Mouse (Mus musculus) thymus, postnatal 14 days (tissue): Measurements from ENCODE around the gene Gck.

Experiments
- DNase-seq: peaks from one replicate; pipeline ENCODE4 v3.0.0; 2021

The Gck gene

DNA sequence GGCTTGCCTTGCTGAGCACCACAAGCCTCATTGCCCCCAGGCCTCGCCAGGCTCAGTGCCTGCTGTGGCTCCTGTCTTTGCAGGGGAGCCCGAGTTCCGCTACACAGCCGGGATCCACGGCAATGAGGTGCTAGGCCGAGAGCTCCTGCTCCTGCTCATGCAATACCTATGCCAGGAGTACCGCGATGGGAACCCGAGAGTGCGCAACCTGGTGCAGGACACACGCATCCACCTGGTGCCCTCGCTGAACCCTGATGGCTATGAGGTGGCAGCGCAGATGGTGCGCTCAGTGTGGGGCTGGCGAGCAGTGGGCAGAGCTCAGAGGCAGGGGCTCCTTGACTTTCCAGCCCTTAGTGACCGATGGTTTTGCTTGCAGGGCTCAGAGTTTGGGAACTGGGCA lies 80.5 kb downstream of the Gck start:
- no peak for DNase-seq

DNA sequence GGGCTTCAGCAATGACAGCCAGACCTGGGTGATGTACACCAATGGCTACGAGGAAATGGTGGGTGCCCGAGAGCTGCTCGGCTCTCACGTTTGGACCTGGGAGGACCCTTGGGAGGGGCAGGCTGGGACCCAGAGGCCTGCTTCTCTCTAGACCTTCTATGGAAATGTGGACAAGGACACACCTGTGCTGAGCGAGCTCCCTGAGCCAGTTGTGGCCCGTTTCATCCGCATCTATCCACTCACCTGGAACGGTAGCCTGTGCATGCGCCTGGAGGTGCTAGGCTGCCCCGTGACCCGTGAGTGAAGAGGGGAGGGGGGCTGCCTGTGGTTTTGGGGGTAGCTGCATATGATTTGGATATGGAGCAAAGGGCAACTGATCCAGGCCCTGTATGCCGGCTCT lies 81.6 kb downstream of the Gck start:
- no peak for DNase-seq

DNA sequence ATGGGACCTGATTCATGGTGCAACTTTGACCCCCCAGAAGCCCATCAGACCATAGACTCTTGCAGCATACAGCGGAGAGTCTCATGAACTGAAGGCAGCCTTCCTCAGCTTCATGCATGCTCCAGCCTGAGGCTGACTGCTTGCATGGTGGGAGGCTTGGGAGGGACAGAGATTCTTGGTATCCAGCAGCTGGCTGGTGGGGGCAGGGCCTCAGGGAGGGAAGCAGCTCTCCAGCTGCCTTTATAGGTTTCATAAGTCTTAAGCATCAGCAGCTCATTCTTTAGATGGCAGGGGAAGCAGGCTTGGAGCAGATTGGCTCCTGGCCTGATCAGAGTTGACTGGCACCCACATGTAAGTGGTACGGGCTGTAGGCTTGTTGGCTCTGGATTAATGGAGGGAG lies 82.7 kb downstream of the Gck start:
- DNase-seq, result no peak

DNA sequence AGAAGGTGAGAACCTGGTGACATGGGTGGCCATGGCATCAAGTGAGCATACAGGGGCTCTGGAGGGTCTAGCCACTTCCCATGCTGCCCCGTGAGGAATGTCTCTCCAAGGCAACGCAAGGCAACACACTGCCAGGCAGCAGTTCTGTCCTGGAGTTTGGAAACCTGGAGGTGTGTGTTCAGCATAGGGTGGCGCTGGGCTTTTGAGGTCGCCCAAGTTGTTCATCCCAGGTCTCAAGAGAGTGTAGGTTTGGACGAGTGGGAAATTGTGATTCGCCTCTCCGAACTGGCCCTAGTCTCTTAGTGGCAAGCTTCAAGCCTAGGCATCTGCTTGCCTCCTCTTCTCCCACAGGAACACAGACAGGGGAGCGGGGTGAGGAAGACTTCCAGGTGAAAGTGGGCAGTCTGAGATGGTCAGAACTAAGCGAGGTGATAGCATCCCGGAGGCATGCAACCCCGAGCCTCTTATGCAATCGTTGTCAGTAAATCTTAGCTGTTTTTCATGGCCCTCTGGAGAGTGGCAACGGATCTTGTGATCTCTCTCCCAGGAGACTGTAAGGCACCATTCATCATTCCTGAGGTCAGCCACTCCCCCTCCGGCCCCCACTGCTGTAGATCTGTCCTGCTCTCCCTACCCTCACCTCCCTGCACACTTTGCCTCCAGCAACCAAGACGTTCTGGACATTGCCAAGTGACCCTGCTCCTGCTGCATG lies 87.3 kb downstream of the Gck start:
- DNase-seq, result no peak

DNA sequence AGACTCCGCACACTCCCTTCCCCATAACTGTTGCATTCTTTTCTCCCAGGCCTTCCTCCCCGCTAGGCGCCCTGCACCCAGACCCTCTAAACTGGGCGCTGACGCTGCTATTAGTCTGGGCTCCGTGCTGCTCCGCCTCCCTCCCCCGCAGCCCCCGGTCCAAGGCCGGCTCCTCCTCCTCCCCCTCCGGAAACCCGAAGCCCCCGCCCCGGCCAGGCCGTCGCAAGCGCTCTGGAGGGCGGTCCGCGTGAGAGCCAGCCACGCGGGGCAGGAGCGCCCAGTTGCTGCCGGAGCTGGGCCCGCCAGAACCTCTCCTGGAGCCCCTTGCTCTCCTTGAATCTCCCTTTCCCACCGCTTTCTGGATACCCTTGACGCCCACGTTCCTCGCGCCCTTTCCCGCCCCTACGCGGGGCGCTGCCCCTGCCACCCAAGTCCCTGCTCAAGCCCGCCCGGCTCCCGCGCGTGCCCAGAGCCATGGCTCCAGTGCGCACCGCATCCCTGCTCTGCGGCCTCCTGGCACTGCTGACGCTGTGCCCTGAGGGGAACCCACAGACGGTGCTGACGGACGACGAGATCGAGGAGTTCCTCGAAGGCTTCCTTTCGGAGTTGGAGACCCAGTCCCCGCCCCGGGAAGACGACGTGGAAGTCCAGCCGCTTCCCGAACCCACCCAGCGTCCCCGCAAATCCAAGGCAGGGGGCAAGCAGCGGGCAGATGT lies 88.0 kb downstream of the Gck start, which contains the start of gene Aebp1:
TSS of gene Aebp1 (plus strand) at position 270 of the 716 bp plus-strand sequence.
- peak; percentile 42 for DNase-seq

DNA sequence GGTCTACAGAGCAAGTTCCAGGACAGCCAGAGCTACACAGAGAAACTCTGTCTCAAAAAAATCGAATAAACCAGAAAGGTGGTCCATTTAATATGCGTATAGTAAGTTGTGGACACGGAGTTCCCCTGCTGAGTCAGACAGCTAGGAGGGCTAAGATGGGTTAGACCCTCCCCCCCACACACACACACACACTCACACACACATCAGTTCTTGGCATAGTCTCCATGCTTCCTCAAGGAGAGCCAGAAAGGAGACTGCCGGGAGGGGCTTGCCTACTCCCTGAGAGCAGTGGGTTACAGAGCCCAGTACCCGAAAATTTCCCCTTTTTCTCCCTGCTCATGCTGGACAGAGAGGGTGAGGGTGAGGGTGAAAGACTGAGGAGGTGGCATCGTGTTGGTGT lies 89.2 kb downstream of the Gck start:
- DNase-seq, result no peak

DNA sequence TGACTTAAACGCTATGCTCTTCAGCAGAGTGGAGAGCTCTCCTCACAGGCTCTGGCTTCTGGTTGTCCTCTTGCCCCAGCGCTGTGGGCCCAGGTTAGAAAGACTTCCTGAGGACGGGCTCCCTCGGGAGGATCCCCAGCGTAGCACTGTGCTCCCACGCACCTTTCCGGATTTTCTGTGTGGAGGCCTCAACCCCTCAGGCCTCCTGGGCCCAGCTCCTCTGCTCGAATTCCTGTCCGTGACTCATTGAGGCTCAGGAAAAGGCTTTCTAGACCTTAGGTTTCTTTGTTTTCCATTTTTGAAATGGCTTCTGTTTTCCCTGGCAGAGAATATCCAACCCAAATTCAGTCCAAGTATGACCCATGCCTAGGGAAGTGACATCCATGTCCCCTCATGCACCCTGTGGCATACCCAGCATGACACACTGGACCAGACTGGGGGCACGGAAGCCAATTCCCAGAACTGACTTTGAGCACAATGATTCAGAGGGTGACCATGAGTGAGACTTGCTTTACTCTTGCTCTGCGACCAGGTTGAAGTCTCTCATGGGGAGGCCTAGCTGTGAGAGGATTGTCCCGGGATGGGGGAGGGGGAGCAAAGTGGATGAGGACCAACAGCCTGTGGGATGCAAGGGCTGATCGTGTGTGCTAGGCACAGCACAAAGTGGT lies 89.9 kb downstream of the Gck start:
- no peak for DNase-seq

DNA sequence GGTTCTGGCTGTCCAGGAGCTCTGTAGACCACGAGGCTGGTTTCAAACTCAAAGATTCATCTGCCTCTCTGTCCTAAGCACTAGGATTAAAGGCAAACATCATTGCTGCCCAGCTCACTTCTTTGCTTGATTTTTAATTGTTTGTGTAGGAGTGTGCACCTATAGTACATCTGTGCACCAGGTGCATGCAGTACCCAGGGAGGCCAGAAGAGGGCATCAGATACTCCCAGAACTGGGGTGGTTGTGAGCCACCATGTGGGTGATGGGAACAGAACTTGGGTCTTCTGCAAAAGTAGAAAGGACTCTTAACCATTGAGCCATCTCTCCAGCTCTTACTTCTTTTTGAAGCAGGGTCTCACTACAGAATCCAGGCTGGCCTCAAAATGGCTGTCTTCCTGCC lies 91.2 kb downstream of the Gck start:
- no peak for DNase-seq

DNA sequence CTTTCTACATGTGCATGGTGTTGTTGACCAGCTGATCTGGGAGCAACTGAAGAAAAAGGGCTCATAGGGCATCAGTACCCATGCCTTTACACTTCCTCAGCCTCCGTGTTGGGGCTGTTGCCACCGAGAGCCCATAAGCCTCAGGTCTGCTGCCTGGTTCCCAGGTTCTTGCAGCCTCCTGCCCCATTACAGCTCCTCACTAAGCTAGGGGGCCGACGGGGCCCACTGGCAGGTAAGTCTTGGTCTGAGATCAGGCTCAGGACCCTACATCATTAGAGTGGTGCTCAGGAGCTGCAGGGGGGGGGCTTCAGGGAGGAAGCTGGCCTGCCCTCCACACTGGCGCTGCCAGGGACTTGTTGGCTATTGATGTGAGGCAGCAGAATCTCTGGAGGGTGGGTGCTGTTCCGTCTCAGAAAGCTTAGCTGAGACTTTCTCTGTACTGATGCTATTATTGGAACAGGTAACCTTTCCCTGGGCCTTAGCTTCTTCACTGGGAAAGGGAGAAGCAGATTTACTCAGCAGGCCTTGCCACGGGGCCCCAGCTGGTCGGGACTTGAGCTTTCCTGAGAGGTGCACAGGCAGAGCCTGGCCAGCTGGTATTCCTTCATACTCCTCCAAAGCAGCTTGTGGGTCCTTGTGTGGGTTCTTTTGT lies 93.3 kb downstream of the Gck start:
- no peak for DNase-seq

DNA sequence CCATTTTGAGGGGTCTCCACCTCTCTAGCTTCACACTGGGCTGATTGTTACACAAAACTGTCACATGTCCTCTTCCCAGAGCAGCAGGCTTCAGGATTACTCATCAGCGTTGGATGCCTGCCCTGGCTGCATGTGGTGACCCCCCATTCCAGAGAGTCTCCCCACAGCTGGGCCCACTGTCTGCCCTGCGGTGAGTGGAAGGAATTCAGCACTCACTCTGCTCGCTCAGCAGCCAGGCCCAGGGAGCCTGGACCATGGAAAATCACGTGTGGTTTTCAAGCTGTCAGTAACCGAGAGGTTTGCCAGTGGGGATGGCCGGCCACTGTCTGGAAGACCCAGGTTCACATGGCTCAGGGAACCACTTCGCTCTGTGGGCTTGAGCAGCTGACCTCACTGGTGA lies 94.0 kb downstream of the Gck start:
- DNase-seq, result no peak

DNA sequence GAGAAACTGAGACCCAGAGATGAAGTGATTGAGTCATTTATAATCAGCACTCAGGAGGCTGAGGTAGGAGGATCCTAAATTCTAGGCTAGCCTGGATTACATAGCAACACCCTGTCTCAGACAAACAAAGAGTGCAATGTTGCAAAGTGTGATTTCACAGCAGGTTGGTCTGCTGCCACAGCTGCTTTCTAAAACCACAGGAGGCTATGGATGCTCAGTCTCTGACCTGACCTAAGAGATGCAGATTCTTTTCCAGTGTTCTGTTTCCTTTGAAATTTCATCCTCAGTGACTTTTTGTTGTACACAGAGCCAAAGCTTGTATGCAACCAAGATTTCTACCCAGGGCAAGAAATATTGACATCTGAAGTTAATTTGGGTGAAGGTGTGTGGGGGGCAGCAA lies 94.4 kb downstream of the Gck start:
- DNase-seq, result no peak

DNA sequence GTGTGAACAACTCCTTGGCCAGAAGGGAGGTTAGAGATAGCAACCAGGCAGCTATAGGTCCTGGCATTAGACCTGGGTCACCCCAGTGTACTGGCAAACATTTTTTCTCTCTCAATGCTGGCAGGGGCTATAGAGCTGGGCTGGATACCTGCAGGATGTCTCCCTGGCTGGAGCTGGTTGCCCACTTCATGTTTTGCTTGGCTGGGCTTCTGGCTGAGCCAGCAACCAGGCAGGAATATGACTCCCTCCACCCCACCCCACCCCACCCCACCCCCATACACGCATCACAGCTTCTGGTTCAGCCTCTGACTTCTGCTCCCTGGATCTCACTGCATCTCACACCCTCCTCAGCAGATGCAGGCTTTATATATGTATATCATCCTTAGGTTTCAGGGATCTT lies 97.6 kb downstream of the Gck start:
- DNase-seq, result no peak

DNA sequence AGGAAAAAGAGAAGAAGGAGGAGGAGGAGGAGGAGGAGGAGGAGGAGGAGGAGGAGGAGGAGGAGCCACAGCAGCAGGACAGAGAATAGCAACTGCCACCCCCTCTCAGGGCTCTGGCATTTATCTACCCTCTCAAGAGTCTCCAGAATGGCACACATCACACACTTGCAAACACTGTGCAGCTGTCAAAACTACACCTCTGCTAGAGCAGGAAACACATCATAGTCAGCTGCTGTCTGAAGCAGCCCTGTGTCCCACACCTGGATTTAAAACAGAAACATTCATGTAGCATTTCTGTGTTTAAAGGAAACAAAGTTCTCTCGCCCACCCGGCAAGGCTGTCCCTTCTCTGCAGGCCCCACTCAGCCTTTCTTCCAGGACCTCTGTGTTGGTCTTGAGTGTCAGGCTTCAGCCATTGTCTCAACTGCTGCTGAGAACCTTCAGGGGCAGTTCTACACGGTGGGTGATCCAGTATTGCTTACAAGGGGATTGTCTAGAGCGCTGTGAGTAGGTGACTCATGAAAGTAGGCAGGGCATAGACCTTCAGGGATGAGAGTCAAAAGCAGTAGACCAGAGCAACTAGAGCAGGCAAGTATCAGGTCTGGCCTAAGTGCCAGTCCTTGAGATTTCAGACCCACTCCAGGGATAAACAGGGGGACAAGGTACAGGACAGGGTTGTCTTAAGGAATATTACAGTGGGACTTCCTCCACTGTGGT lies 98.7 kb downstream of the Gck start:
- DNase-seq, result peak; percentile 67
